Mouse (Mus musculus): Measurements from ENCODE around the gene Zfp146.
"Not testable (repeated sequence)": the region's sequence is repeated elsewhere in the genome, so short reads cannot be mapped to it uniquely, and the experiment has no call there.

DNA sequence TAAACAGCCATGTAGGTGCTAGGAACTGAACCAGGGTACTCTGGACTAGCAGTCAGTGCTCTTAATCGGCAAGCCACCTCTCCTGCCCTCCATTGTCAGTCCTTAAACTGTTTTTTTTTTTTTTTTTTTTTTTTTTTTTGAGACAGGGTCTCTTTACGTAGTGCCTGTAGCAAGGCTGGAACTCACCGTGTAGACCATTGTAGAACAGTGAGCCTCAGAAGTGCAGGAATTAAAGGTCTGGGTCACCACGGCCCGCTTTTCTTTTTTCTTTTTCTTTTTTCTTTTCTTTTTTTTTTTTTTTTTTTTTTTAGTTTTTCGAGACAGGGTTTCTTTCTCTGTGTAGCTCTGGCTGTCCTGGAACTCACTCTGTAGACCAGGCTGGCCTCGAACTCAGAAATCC, 13.6 kb upstream of the Zfp146 start:
- TF ChIP-seq CTCF, POLR2A (IDR thresholded peaks at IDR 0.05; ENCODE audit: insufficient read depth, low read depth, low read length): not testable (repeated sequence)

All from olfactory bulb, adult 2 months (tissue).